Mouse (Mus musculus) embryo, embryonic 11 days (tissue): ENCODE measurements at regions not wholly inside any gene's neighbourhood (a gene's known extent, or its start where the extent isn't known, plus 50 kb on each side); places are given as distances from the start of the nearest gene placed in this dataset.

Source experiments
- DNase-seq: peaks from one replicate; pipeline ENCODE4 v3.0.0-alpha.2; 2015

GRCm38 (mm10) chr3:138668394-138669092, 73.5 kb upstream of the Tspan5 start:
- DNase-seq: no peak

GRCm38 (mm10) chr3:138675881-138676280, 66.1 kb upstream of the Tspan5 start:
- no peak for DNase-seq

- DNase-seq: no peak
These were observed 63.6 kb upstream of the Tspan5 start for GRCm38 (mm10) chr3:138678351-138678750.

- DNase-seq: peak; percentile 15
These were observed 55.3 kb upstream of the Tspan5 start for GRCm38 (mm10) chr3:138686636-138687230.

- no peak for DNase-seq
These were observed 53.4 kb upstream of the Tspan5 start for GRCm38 (mm10) chr3:138688606-138689005.
